Mouse (Mus musculus) CH12.LX (cell line): ENCODE data around the gene Micu1. TPM values are rescaled to one million over a fixed set of nuclear protein-coding genes. Genes with fewer than 3 reads are reported as not detected.
A peak's percentile ranks its signal among the peaks of the same experiment; 100 is the strongest.

Source experiments
- DNase-seq: peaks from one replicate; pipeline ENCODE4 v3.0.0-alpha.2; 2013; ENCODE audit errors: extremely low read depth
- H3K27ac ChIP-seq: 2 replicates; pipeline ENCODE4 v1.5.1; 2012; ENCODE audit warnings: low read depth, mild to moderate bottlenecking, control low read depth, moderate library complexity; ENCODE audit not compliant: insufficient read depth
- H3K27me3 ChIP-seq: replicated peaks from 2 replicates; pipeline ENCODE3; 2012; ENCODE audit warnings: inconsistent platforms
- H3K36me3 ChIP-seq, 2 experiments: replicated peaks in 1 of 2; 2 replicates each; pipeline versions ENCODE3 to v1.6.1; 2012; ENCODE audit warnings: inconsistent platforms in 1 of 2, low read length in 1 of 2, mild to moderate bottlenecking in 1 of 2, mixed read lengths in 1 of 2, moderate library complexity in 1 of 2; ENCODE audit not compliant: control insufficient read depth in 1 of 2, insufficient read depth in 1 of 2
- H3K4me1 ChIP-seq, 2 experiments: 2 replicates each; pipeline ENCODE4 v1.6.1; 2012; ENCODE audit warnings: inconsistent platforms in 1 of 2, moderate library complexity in 1 of 2; ENCODE audit not compliant: insufficient read depth in 2 of 2, control insufficient read depth in 1 of 2
- H3K4me2 ChIP-seq: 2 replicates; pipeline ENCODE4 v1.6.1; 2012; ENCODE audit warnings: low read depth, mild to moderate bottlenecking, control low read depth; ENCODE audit not compliant: poor library complexity, insufficient read depth, severe bottlenecking
- H3K4me3 ChIP-seq, 3 experiments: fragments of 150-350 bp in 1 of 3; sonication (generic) in 1 of 3; replicated peaks in 1 of 3; 2 replicates each; pipeline versions ENCODE3 to v1.5.1; 2011 to 2012; ENCODE audit warnings: low read depth in 2 of 3, low read length in 2 of 3, mild to moderate bottlenecking in 2 of 3, moderate library complexity in 2 of 3, control low read depth in 1 of 3, improper control_type of control experiment in 1 of 3, inconsistent platforms in 1 of 3, mixed read lengths in 1 of 3; ENCODE audit not compliant: poor library complexity in 1 of 3
- H3K79me2 ChIP-seq: replicated peaks from 2 replicates; pipeline ENCODE4 v1.6.1; 2012; ENCODE audit warnings: mild to moderate bottlenecking, moderate library complexity; ENCODE audit not compliant: control insufficient read depth, poor library complexity, insufficient read depth, severe bottlenecking; ENCODE audit errors: extremely low read depth
- H3K9ac ChIP-seq: 2 replicates; pipeline ENCODE4 v1.6.1; 2012; ENCODE audit warnings: low read depth, mild to moderate bottlenecking, control low read depth, moderate library complexity; ENCODE audit not compliant: insufficient read depth
- H3K9me3 ChIP-seq: replicated peaks from 2 replicates; pipeline ENCODE3; 2012; ENCODE audit warnings: low read length, inconsistent platforms, mixed read lengths
- BHLHE40 ChIP-seq: IDR thresholded peaks from 2 replicates; pipeline ENCODE4 v1.6.1; 2011; ENCODE audit warnings: mild to moderate bottlenecking, low read depth, low read length, improper control_type of control experiment
- CHD1 ChIP-seq: IDR thresholded peaks from 2 replicates; pipeline ENCODE4 v1.6.1; 2012; ENCODE audit warnings: low read depth, low read length, improper control_type of control experiment, inconsistent platforms
- CHD2 ChIP-seq: IDR thresholded peaks from 2 replicates; pipeline ENCODE4 v1.6.1; 2011; ENCODE audit warnings: low read length, improper control_type of control experiment
- JUN ChIP-seq: IDR thresholded peaks from 2 replicates; pipeline ENCODE4 v1.6.1; 2011; ENCODE audit warnings: low read depth, mild to moderate bottlenecking, low read length, improper control_type of control experiment, moderate library complexity; ENCODE audit not compliant: insufficient read depth
- MAFK ChIP-seq: IDR thresholded peaks from 2 replicates; pipeline ENCODE4 v1.6.1; 2011; ENCODE audit warnings: low read length, improper control_type of control experiment; ENCODE audit not compliant: insufficient replicate concordance
- MAX ChIP-seq: IDR thresholded peaks from 2 replicates; pipeline ENCODE4 v1.6.1; 2011; ENCODE audit warnings: low read length, improper control_type of control experiment
- MXI1 ChIP-seq: IDR thresholded peaks from 2 replicates; pipeline ENCODE4 v1.6.1; 2011; ENCODE audit warnings: mild to moderate bottlenecking, low read depth, low read length, improper control_type of control experiment
- MYC ChIP-seq: IDR thresholded peaks from 2 replicates; pipeline ENCODE4 v1.6.1; 2011; ENCODE audit warnings: low read depth, mild to moderate bottlenecking, improper control_type of control experiment, low read length
- NELFE ChIP-seq: IDR thresholded peaks from 2 replicates; pipeline ENCODE4 v1.6.1; 2011; ENCODE audit warnings: low read depth, low read length, improper control_type of control experiment
- NRF1 ChIP-seq: IDR thresholded peaks from 2 replicates; pipeline ENCODE4 v1.6.1; 2014; ENCODE audit warnings: low read depth, mild to moderate bottlenecking, inconsistent platforms, low read length, improper control_type of control experiment, moderate library complexity
- POLR2A ChIP-seq: IDR thresholded peaks from 2 replicates; pipeline ENCODE4 v1.6.1; 2011; ENCODE audit warnings: low read depth, mild to moderate bottlenecking, improper control_type of control experiment, low read length
- RAD21 ChIP-seq: IDR thresholded peaks from 2 replicates; pipeline ENCODE4 v1.6.1; 2011; ENCODE audit warnings: low read depth, mild to moderate bottlenecking, low read length, improper control_type of control experiment, moderate library complexity
- USF1 ChIP-seq: IDR thresholded peaks from 2 replicates; pipeline ENCODE4 v1.6.1; 2014; ENCODE audit warnings: low read depth, mild to moderate bottlenecking, inconsistent platforms, low read length, improper control_type of control experiment
- USF2 ChIP-seq: conservative IDR thresholded peaks from 2 replicates; pipeline ENCODE4 v1.6.1; 2011; ENCODE audit warnings: low read depth, low read length, improper control_type of control experiment
- ZMIZ1 ChIP-seq: IDR thresholded peaks from 2 replicates; pipeline ENCODE4 v1.6.1; 2012; ENCODE audit warnings: low read depth, mild to moderate bottlenecking, inconsistent platforms, low read length, improper control_type of control experiment
- ZNF384 ChIP-seq: IDR thresholded peaks from 2 replicates; pipeline ENCODE4 v1.6.1; 2012; ENCODE audit warnings: low read depth, low read length, improper control_type of control experiment, inconsistent platforms
- dilution Hi-C: fragments of 300-500 bp; cut with MboI; formaldehyde crosslinking; loops from 2 replicates; pipeline ENCODE4 v1.14.3; 2020; ENCODE audit warnings: low sequenced_read_pairs; ENCODE audit not compliant: extremely low pct_unique_long_range_greater_than_20kb, extremely low pct_ligation_motif_present
- in situ Hi-C: fragments of 300-500 bp; cut with MboI; formaldehyde crosslinking; loops from 3 replicates; pipeline ENCODE4 v1.14.3; 2019; ENCODE audit warnings: low sequenced_read_pairs, low pct_ligation_motif_present, low pct_unique_long_range_greater_than_20kb, mixed read lengths
- polyA plus RNA-seq: library from polyadenylated mRNA; unstranded; fragments of >175 nt; gene quantifications from 2 replicates; pipeline ENCODE4 v1.2.1, GENCODE M21; 2012; ENCODE audit warnings: low read depth; ENCODE audit not compliant: insufficient read length
- total RNA-seq, 2 experiments: library from RNA; depleted of rRNA; stranded (reverse); fragments of 300-350 nt in 1 of 2; fragments of >200 nt in 1 of 2; gene quantifications; 2 replicates each; pipeline ENCODE4 v1.2.3; 2012 to 2014

Micu1 gene
- total and polyA plus RNA-seq, 3 experiments: 23.1 to 37.1 (median 29.3) TPM

DNA sequence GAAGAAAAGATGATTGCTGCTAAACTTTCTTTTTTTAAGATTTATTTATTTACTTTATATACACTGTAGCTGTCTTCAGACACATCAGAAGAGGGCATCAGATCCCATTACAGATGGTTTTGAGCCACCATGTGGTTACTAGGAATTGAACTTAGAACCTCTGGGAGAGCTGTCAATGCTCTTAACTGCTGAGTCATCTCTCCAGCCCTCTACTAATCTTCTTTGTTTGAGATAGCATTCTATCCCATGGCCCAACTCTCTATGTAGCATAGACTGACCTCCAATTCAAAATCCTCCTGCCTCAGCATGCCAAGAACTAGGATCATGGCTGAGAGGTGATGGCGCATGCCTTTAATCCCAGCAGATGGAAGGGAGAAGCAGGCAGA, 183.8 kb downstream of the Micu1 start:
- peaks cover 66% of the 10 kb centered on the region for H3K79me2 ChIP-seq
- H3K9ac ChIP-seq: 0 out of 2 replicates have a peak overlapping the region, but pooled peaks have one; percentile 44
- dilution Hi-C loops (no loop called here), in situ Hi-C loops (no loop called here)
- H3K9me3 ChIP-seq: no peaks in the 10 kb centered on the region
- H3K4me3 ChIP-seq: no peak overlapping the region
- no peaks in the 10 kb centered on the region for H3K27me3 ChIP-seq
- H3K36me3 ChIP-seq: peaks cover 13 to 62% of the 10 kb centered on the region in 2 experiments
- peaks cover 41 to 81% of the 10 kb centered on the region in 2 experiments for H3K4me1 ChIP-seq
- TF ChIP-seq USF1: no peak
- no peak for TF ChIP-seq MYC
- TF ChIP-seq MAFK: peak; percentile 65; the same call in 1 of the 2 replicates
- H3K27ac ChIP-seq: peak overlapping the region; percentile 77
- H3K4me2 ChIP-seq: 0 out of 2 replicates have a peak overlapping the region, but pooled peaks have one; percentile 6
- DNase-seq: no peak

DNA sequence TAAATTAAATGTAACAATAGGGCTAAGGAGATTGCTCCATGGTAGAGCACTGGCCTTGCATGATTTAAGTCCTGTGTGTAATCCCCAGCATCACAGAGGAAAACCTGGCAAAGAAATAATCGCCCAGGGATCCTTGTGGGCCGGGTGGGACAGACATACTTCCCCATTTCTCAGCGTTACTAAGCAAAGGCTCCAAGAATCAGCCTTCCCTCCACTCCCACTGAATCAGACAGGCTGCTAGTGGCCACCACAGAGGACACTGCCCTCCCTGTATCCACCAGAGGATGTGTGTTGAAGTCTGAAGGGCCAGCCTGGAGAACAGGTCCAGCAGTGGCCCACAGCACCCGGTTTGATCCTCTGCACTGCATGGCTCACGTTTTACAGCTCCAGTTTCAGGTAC, 185.2 kb downstream of the Micu1 start:
- Histone ChIP-seq H3K4me3 (no peak overlapping the region), H3K4me2 (no peak overlapping the region), H3K36me3 (peaks cover 26 to 65% of the 10 kb centered on the region in 2 experiments), H3K79me2 (peaks cover 53% of the 10 kb centered on the region), H3K4me1 (peaks cover 40 to 70% of the 10 kb centered on the region in 2 experiments), H3K9ac (no peak overlapping the region), H3K9me3 (no peaks in the 10 kb centered on the region), H3K27ac (no peak overlapping the region), H3K27me3 (no peaks in the 10 kb centered on the region)
- in situ Hi-C loops: no loop called here
- TF ChIP-seq BHLHE40 (no peak), NELFE (no peak), MAFK (no peak), CHD2 (no peak), ZNF384 (no peak), USF2 (no peak), MAX (no peak), CHD1 (no peak), ZMIZ1 (no peak), POLR2A (no peak), NRF1 (no peak), JUN (no peak), RAD21 (no peak), MXI1 (no peak), MYC (no peak)
- dilution Hi-C loops: no loop called here
- DNase-seq: no peak
